Mouse (Mus musculus) cortical plate, adult 2 months (tissue): ENCODE results near the gene Ppil4.

Experiments used
- CTCF ChIP-seq: fragments of 200-500 bp; IDR thresholded peaks from 2 replicates; pipeline ENCODE4 v1.5.1; 2011; ENCODE audit warnings: mild to moderate bottlenecking, control low read depth, low read length; ENCODE audit not compliant: insufficient read depth; ENCODE audit errors: extremely low read depth
- POLR2A ChIP-seq: fragments of 200-500 bp; IDR thresholded peaks from 2 replicates; pipeline ENCODE4 v1.6.1; 2011; ENCODE audit warnings: mild to moderate bottlenecking, low read length, control low read depth; ENCODE audit not compliant: insufficient read depth; ENCODE audit errors: extremely low read depth

DNA sequence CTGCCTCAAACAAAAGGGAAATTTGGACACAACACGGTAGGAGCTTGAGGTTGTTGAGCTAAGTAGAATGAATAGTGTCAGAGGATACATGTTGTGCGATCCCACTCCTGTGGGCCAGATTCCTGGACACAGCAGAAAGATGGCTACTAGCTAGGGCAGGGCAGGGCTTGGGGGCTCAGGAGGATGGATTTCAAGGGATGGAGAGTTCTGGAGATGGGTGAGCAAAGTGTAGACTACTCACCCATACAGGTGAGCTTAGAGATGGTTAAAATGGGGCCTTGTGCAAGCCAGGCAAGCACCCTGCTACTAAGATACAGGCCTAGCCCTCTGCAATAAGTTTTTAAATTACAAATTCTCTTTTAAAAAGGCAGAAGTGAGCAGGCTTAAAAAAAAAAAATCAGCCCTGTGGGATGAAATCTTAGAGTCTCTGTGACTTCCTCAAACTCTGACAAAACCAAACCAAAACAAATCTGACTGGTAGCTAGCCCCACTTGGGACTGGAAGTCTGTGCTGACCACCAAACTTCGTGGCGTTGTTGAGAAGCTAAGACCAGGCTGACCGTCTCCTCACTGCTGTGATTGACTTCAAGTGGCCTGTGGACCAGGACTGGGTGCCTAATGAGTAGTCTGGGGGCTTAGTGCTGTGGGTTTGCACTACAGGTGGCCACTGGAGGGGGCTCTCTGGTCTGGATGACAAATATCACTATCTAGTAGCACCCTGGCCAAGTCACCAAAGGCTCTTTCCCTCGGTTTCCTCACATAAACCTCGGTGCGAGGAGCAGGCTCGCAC lies 40.9 kb downstream of the Ppil4 start:
- TF ChIP-seq POLR2A (no peak), CTCF (no peak)
